Mouse (Mus musculus) embryonic facial prominence, embryonic 14.5 days (tissue): Measurements from ENCODE around the gene Myd88. TPM values are rescaled to one million over a fixed set of nuclear protein-coding genes. Genes with fewer than 3 reads are reported as not detected.
A peak's percentile ranks its signal among the peaks of the same experiment; 100 is the strongest.

Source experiments
- ATAC-seq: fragments of 200-750 bp; cut with Nextera tagmentation; 2 replicates; pipeline ENCODE4 v1.8.0; 2017; ENCODE audit warnings: low read depth, moderate number of reproducible peaks, moderate TSS enrichment
- DNase-seq: peaks from one replicate; pipeline ENCODE4 v3.0.0-alpha.2; 2015; ENCODE audit warnings: low spot score
- H3K27ac ChIP-seq: fragments of 300-500 bp; sonication (generic); replicated peaks from 2 replicates; pipeline ENCODE4 v1.5.1; 2014; ENCODE audit warnings: low read depth, mild to moderate bottlenecking, low read length, moderate library complexity
- H3K27me3 ChIP-seq: fragments of 300-500 bp; sonication (generic); replicated peaks from 2 replicates; pipeline ENCODE4 v1.6.1; 2014; ENCODE audit warnings: low read length; ENCODE audit not compliant: control insufficient read depth, insufficient read depth
- H3K36me3 ChIP-seq: fragments of 300-500 bp; sonication (generic); 2 replicates; pipeline ENCODE4 v1.6.1; 2014; ENCODE audit warnings: low read length, mixed read lengths; ENCODE audit not compliant: control insufficient read depth, insufficient read depth
- H3K4me1 ChIP-seq: fragments of 300-500 bp; sonication (generic); 2 replicates; pipeline ENCODE4 v1.6.1; 2014; ENCODE audit warnings: antibody characterized with exemption, low read length; ENCODE audit not compliant: control insufficient read depth, insufficient read depth
- H3K4me2 ChIP-seq: fragments of 300-500 bp; sonication (generic); 2 replicates; pipeline ENCODE4 v1.6.1; 2014; ENCODE audit warnings: low read depth, mild to moderate bottlenecking, low read length, moderate library complexity, mixed read lengths
- H3K4me3 ChIP-seq: fragments of 300-500 bp; sonication (generic); 2 replicates; pipeline ENCODE4 v1.5.1; 2014; ENCODE audit warnings: low read depth, mild to moderate bottlenecking, low read length
- H3K9ac ChIP-seq: fragments of 300-500 bp; sonication (generic); 2 replicates; pipeline ENCODE4 v1.6.1; 2014; ENCODE audit warnings: low read depth, mild to moderate bottlenecking, low read length, moderate library complexity, mixed read lengths
- H3K9me3 ChIP-seq: fragments of 300-500 bp; sonication (generic); 2 replicates; pipeline ENCODE4 v1.6.1; 2016; ENCODE audit warnings: low read length; ENCODE audit not compliant: control insufficient read depth
- WGBS: fragments of 180-500 bp; shearing (Covaris S2); extraction: QIAGEN DNeasy Blood & Tissue Kit; methylation state at CpG from one replicate; pipeline ENCODE4 v1.1.7; 2014; 5-methylcytosine and 5-hydroxymethylcytosine counted together
- polyA plus RNA-seq: library from polyadenylated mRNA; unstranded; fragments of >200 nt; fragmentation: Nextera tagmentation; extraction: Ambion mirVana; gene quantifications from 2 replicates; pipeline ENCODE4 v1.2.1, GENCODE M21; 2014

Myd88 gene
- polyA plus RNA-seq, 1 experiment from 2014 or later: 26.4 TPM

DNA sequence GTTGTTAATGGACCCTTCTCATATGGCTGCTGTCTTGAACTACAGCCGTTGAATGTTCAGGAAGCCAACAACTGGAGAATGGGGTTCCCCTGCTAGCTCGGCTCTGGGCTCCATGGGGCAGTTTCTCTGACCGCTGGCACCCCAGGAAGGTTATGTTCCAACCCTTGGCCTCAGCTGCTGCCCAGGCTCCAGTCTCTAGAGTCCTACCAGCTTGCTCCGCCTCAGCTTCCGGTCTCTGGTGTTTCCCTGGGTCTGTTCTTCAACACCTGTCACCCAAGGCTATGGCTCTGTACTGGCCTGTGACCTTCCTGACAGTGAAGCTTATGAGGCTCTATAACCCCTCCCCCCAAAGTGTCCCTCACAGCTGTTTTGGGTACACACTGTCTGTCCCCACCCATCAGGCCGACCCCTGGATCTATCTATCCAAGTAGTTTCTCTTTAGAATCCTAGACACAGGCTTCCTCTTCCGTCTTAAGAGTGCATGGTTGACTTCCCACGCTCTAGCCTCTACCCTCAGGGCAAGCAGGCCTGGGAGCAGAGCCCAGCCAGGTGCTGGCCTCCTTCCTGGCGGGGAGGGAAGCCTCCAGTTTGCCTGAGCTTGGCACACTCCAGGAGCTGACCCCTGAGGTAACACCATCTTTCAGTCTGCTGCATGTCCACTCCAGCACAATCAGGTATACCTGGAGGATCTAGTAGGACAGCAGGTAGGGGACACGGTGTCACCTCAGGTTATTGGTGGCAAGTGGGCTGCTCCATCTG lies 9.9 kb upstream of the Myd88 start:
- H3K9me3 ChIP-seq: no peaks in the 10 kb centered on the region
- ATAC-seq (no peak), DNase-seq (no peak)
- H3K4me2 ChIP-seq: no peak overlapping the region
- no peak overlapping the region for H3K27ac ChIP-seq
- WGBS: 84% methylated on average over 10 of the region's 10 CpGs
- no peaks in the 10 kb centered on the region for H3K4me1 ChIP-seq
- no peaks in the 10 kb centered on the region for H3K27me3 ChIP-seq
- H3K9ac ChIP-seq: no peak overlapping the region
- H3K4me3 ChIP-seq: no peak overlapping the region
- peaks cover 46% of the 10 kb centered on the region for H3K36me3 ChIP-seq

DNA sequence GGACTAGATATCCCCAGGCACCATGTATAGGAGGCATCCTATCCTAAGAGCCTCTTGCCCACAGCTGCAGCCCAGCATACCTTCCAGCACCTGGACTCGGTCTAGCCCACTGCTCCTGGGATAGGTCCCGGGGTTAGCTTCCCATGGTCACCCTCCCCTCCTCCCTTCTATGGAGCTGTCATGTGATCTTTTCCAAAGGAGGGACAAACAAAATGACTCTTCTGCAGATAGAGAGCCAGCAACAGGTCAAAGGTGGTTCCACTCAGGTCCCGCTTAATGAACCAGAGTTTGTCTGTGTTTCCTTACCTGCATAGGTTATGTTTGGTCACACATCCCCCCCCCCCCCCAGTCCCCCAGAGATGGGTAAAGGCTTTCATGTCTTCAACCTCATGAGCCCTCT lies 9.3 kb upstream of the Myd88 start:
- no peaks in the 10 kb centered on the region for H3K9me3 ChIP-seq
- H3K36me3 ChIP-seq: peaks cover 52% of the 10 kb centered on the region
- H3K4me3 ChIP-seq: no peak overlapping the region
- no peak overlapping the region for H3K27ac ChIP-seq
- no peak overlapping the region for H3K4me2 ChIP-seq
- ATAC-seq (no peak), DNase-seq (no peak)
- 84% methylated on average over 3 of the region's 3 CpGs for WGBS
- H3K27me3 ChIP-seq: no peaks in the 10 kb centered on the region
- no peak overlapping the region for H3K9ac ChIP-seq
- no peaks in the 10 kb centered on the region for H3K4me1 ChIP-seq

DNA sequence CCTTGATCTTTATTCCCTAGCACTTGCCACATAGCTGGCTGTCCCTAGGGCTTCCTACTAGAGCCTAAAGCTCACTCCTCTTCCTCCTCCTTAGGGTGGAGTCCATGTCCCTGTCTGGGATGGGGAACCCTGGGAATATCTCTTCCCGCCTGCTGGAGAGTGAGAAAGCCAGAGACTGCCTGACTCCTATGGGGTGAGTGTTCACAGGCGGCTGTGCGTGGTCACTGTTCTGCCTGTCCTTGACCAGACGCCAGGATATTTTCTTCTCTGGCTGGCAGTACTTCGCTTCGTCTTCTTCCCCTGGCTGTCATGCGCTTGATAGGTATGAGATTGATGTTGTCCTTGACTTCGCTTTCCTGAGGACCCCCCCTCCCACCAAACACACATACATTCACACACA lies 5.2 kb upstream of the Myd88 start:
- H3K27ac ChIP-seq: no peak overlapping the region
- peaks cover 70% of the 10 kb centered on the region for H3K36me3 ChIP-seq
- ATAC-seq: no peak
- no peaks in the 10 kb centered on the region for H3K9me3 ChIP-seq
- H3K4me1 ChIP-seq: peaks cover 9% of the 10 kb centered on the region
- H3K9ac ChIP-seq: no peak overlapping the region
- WGBS: 94% methylated on average over 8 of the region's 8 CpGs
- H3K4me2 ChIP-seq: no peak overlapping the region
- H3K27me3 ChIP-seq: no peaks in the 10 kb centered on the region
- H3K4me3 ChIP-seq: no peak overlapping the region
- no peak for DNase-seq

DNA sequence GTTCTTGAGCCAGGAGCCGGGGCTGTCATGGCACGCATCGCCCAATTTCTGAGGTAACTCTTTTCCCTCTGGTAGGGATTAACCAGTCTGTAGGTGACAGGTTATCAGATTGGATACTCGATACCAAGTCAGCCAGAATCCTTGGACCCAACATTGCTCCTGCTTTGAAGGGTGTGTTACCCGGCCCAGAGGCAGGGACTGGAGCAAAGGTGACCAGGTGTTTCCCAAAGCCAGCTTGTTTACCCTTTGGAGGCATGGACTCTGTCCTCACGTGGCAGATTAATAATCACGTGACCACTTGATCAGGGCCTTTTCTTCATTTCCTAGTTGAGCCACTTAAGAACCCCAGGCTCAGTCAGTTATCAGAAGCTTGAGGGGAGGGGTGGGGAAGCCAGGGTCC lies 1.5 kb upstream of the Myd88 start:
- DNase-seq (no peak), ATAC-seq (no peak)
- Histone ChIP-seq H3K27ac (no peak overlapping the region), H3K4me3 (no peak overlapping the region; the same call in 1 of the 2 replicates), H3K4me1 (peaks cover 9% of the 10 kb centered on the region), H3K4me2 (peak overlapping the region; percentile 80; the same call in 1 of the 2 replicates), H3K9ac (no peak overlapping the region), H3K27me3 (no peaks in the 10 kb centered on the region), H3K36me3 (peaks cover 45% of the 10 kb centered on the region), H3K9me3 (no peaks in the 10 kb centered on the region)
- WGBS: 86% methylated on average over 7 of the region's 7 CpGs

DNA sequence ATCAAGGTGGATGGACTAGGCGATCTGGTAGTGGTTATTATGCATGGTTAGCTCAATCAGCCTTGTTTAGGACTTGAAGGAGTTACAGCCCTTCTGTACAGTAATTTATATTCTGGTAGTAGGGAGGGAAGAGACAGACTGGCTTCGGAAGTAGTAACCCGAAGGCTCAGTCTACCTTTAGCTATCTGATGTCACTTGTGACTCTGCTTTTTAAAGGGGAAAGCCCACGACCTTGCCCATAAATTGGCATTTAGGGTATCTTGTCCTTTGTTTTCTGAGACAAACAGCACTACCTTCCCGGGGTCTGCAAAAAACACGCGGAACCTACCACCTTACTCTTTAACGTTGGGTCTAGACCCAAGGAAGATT lies 1.0 kb downstream of the Myd88 start:
- WGBS: 5% methylated on average over 8 of the region's 8 CpGs
- peaks cover 22% of the 10 kb centered on the region for H3K36me3 ChIP-seq
- H3K4me1 ChIP-seq: peaks cover 9% of the 10 kb centered on the region
- ATAC-seq (no peak), DNase-seq (no peak)
- H3K27me3 ChIP-seq: no peaks in the 10 kb centered on the region
- H3K4me3 ChIP-seq: peak overlapping the region; percentile 76
- H3K4me2 ChIP-seq: peak overlapping the region; percentile 80
- peak overlapping the region; percentile 76 for H3K9ac ChIP-seq
- peak overlapping the region; percentile 86 for H3K27ac ChIP-seq
- no peaks in the 10 kb centered on the region for H3K9me3 ChIP-seq

DNA sequence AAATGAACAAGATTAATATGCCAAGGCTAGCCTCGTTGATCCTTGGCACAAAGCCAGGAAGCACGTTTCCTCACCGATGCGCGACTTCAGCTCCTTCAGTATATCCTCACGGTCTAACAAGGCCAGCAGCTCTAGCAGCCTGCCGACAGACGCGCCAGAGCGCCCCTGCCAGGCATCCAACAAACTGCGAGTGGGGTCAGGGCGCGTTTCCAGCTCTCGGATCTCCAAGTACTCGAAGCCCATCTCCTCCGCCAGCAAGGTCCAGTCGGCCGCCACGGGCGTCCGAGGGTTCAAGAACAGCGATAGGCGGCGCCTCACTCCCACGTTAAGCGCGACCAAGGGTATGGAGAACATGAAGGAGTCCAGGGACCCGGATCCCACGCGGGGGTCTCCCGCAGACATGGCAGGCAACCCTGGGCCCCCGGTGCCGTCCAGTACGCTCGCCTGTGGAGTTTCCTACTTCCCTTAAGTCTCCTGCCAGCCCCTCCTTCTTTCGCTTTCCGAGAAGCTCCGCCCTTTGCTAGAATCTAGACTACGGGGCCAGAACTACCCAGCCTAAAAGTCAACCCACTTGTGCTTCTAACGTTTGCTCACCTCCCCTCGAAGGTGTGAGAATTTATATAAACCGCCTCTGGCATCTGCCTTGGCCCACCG lies 1.5 kb downstream of the Myd88 start, which contains the start of gene Acaa1a:
Gene Acaa1a (plus strand): TSS at position 119 of the 654 bp plus-strand sequence.
- no peak for ATAC-seq
- Histone ChIP-seq H3K4me2 (peak within 1 kb of the TSS; percentile 80), H3K9ac (peak within 1 kb of the TSS; percentile 76), H3K4me3 (peak within 1 kb of the TSS; percentile 76), H3K36me3 (peaks cover 17% of the 10 kb centered on the region), H3K9me3 (no peaks in the 10 kb centered on the region), H3K4me1 (peaks cover 9% of the 10 kb centered on the region), H3K27me3 (no peaks in the 10 kb centered on the region), H3K27ac (peak within 1 kb of the TSS; percentile 86)
- DNase-seq: peak; percentile 79
- 1% methylated on average over 41 of the region's 43 CpGs for WGBS

DNA sequence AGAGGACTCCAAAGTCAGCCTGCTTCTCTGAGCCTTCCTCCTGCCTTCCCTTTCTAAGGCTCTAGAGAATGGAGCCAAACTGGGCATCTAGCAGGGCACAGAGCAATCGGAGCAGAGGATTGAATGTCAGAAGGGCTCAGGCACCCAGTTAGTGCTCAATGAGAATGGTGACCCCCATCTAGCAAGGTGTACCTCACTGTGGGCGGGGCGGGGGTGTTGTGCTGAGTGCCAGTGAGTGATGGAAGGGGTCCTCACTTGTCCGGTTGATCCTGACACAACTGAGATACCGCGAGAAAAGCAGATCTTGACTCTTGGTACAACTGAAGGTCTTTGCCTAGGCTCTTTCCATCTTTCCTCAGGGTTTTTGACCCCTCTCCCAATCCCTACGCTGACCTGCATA lies 2.1 kb downstream of the Myd88 start:
- no peak overlapping the region for H3K27ac ChIP-seq
- H3K36me3 ChIP-seq: peaks cover 12% of the 10 kb centered on the region
- peaks cover 9% of the 10 kb centered on the region for H3K4me1 ChIP-seq
- no peaks in the 10 kb centered on the region for H3K27me3 ChIP-seq
- peak overlapping the region; percentile 76 for H3K9ac ChIP-seq
- H3K9me3 ChIP-seq: no peaks in the 10 kb centered on the region
- 42% methylated on average over 7 of the region's 7 CpGs for WGBS
- peak overlapping the region; percentile 80 for H3K4me2 ChIP-seq
- H3K4me3 ChIP-seq: peak overlapping the region; percentile 76
- DNase-seq (no peak), ATAC-seq (no peak)

DNA sequence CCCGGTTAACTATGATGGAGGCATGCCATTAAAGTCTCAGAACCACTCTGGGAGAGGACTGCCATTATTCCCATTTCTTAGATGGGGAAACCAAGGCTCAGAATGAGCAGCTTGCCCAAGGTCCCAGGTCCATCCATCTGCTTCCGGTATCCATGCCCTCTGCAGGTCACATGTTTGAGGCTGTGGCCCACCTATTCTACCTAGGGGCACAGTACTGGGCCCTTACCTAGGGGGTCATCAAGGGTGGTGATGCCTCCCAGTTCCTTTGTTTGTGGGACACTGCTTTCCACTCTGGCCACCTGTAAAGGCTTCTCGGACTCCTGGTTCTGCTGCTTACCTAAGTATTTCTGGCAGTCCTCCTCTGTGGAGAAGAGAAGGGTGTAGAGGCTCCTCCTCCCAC lies 2.9 kb downstream of the Myd88 start:
- Histone ChIP-seq H3K36me3 (peaks cover 4% of the 10 kb centered on the region; the same call in 1 of the 2 replicates), H3K4me2 (no peak overlapping the region), H3K9me3 (no peaks in the 10 kb centered on the region), H3K4me3 (no peak overlapping the region), H3K27ac (no peak overlapping the region), H3K9ac (no peak overlapping the region), H3K27me3 (no peaks in the 10 kb centered on the region), H3K4me1 (peaks cover 9% of the 10 kb centered on the region)
- 93% methylated on average over 3 of the region's 3 CpGs for WGBS
- ATAC-seq (no peak), DNase-seq (no peak)
